Comparison of ENCODE assay signal across 9 mouse cellular contexts in genomic region chr2:28415387-28416024, GRCm38 (mm10). TPM values are rescaled to one million over a fixed set of nuclear protein-coding genes. Genes with fewer than 3 reads are reported as not detected.
DNase-seq lines count a peak whose midpoint lies in the region; ATAC-seq and TF ChIP-seq lines count a peak whose summit lies in the region.
"Had no signal": no experiment of that assay in that cellular context is flagged by ENCODE, and none has a peak within 500 bp of the region (broad histone marks: within the 10 kb centered on the region; RNA-seq: fewer than 3 reads in every experiment).

No protein-coding gene starts in this region.

- H3K9ac ChIP-seq in forebrain, postnatal 0 days: peak overlapping the region; percentile 10; the same call in 1 of the 2 replicates
- H3K9ac ChIP-seq: midbrain, embryonic 12.5 days had no signal

- no peaks in the 10 kb centered on the region for H3K27me3 ChIP-seq in forebrain, postnatal 0 days (ENCODE audit: insufficient read depth, low read length)
- H3K27me3 ChIP-seq: midbrain, embryonic 12.5 days had no signal

- no peak for ATAC-seq in forebrain, postnatal 0 days
- peak; percentile 49; the same call in 1 of the 2 replicates for ATAC-seq in megakaryocyte-erythroid progenitor cell, adult 5-6 weeks (replicated peaks; ENCODE audit: low FRiP score, low TSS enrichment, poor library complexity, severe bottlenecking)
- ATAC-seq in monocyte, adult 5-6 weeks (replicated peaks; ENCODE audit: insufficient number of reproducible peaks, low FRiP score, low TSS enrichment, poor library complexity, severe bottlenecking): no peak
- no peak for ATAC-seq in inflammation-experienced regulatory T-cells, adult 6 months

- H3K27ac ChIP-seq in forebrain, postnatal 0 days (ENCODE audit: low read depth, low read length): no peak overlapping the region
- H3K27ac ChIP-seq: midbrain, embryonic 12.5 days had no signal

- H3K36me3 ChIP-seq in forebrain, postnatal 0 days (ENCODE audit: insufficient read depth): no peaks in the 10 kb centered on the region
- H3K36me3 ChIP-seq: midbrain, embryonic 12.5 days had no signal

- 27% methylated on average over 10 of the region's 10 CpGs for WGBS in forebrain, postnatal 0 days

- H3K4me2 ChIP-seq in forebrain, postnatal 0 days (ENCODE audit: low read depth): no peak overlapping the region
- H3K4me2 ChIP-seq: midbrain, embryonic 12.5 days had no signal

- DNase-seq in heart, adult 18-20 months: peak; percentile 52 to 65
- no peak for DNase-seq in heart, postnatal 25 days (ENCODE audit: low spot score)
- DNase-seq in adrenal gland, postnatal 14 days: peak; percentile 85
- peak; percentile 54 for DNase-seq in forebrain, postnatal 0 days
- peak; percentile 63 to 70 for DNase-seq in layer of hippocampus, adult 8-10 months (ENCODE audit: low spot score in 2 of 2)

- peaks cover 3% of the 10 kb centered on the region; the same call in 1 of the 2 replicates for H3K4me1 ChIP-seq in forebrain, postnatal 0 days (ENCODE audit: insufficient read depth)

- TF ChIP-seq CTCF in forebrain, postnatal 0 days (IDR thresholded peaks at IDR 0.05; ENCODE audit: low read depth): no peak

- no peak overlapping the region for H3K4me3 ChIP-seq in forebrain, postnatal 0 days (ENCODE audit: low read depth, low read length)
- H3K4me3 ChIP-seq: midbrain, embryonic 12.5 days had no signal

- intact Hi-C loops in heart, postnatal 25 days (cut with DNase I): loop anchor here (2.0 to 5.0 kb wide), 2 partner anchors 111 to 433 kb away; no protein-coding TSS in a partner anchor

- no peaks in the 10 kb centered on the region for H3K9me3 ChIP-seq in forebrain, postnatal 0 days (ENCODE audit: low read length)
- H3K9me3 ChIP-seq: midbrain, embryonic 12.5 days had no signal

RNA-seq across cellular contexts. Expression of gene Ppp1r26, which starts 31.1 kb away (rescaled TPM):
- total RNA-seq in heart, adult 18-20 months (2021): 1 to 10 TPM; 4.4 to 4.8 TPM
- 1 to 10 TPM; 4.2 to 4.6 TPM for total RNA-seq in heart, postnatal 25 days (2021)
- total RNA-seq in adrenal gland, postnatal 14 days (2021): 5.4 and 5.9 TPM in 2 replicates
- total RNA-seq in forebrain, postnatal 0 days (2014; rRNA removed): 35.6 and 60.8 TPM in 2 replicates
- 5.0 and 11.7 TPM in 2 replicates for polyA plus RNA-seq in forebrain, postnatal 0 days (2015; fragmentation: Nextera tagmentation; extraction: Ambion mirVana)
- 10 to 100 TPM; 16.8 to 19.9 (median 19.1) TPM for total RNA-seq in layer of hippocampus, adult 8-10 months (2022)
- 0.39 and 0.74 TPM in 2 replicates for total RNA-seq in megakaryocyte-erythroid progenitor cell, adult 5-6 weeks (2014; fragmentation: Nextera tagmentation)
- total RNA-seq in megakaryocyte-erythroid progenitor cell, adult 5-6 weeks (2017): 1.1 and 1.5 TPM in 2 replicates
- total RNA-seq in monocyte, adult 5-6 weeks (2017): 0.10 TPM in 1 of 3 replicates, not detected in the others
- polyA plus RNA-seq in inflammation-experienced regulatory T-cells, adult 6 months (2017; shearing (Covaris generic)): not detected

RNA-seq across cellular contexts. Expression of gene 1700007K13Rik, which starts 50.6 kb away (rescaled TPM):
- total RNA-seq in heart, adult 18-20 months (2021): under 1 TPM in 1 of 2 experiments, not detected in 1; 0.82 TPM
- total RNA-seq in heart, postnatal 25 days (2021): not detected
- 0.93 TPM in 1 of 2 replicates, not detected in the other for total RNA-seq in adrenal gland, postnatal 14 days (2021)
- 5.2 and 5.4 TPM in 2 replicates for total RNA-seq in forebrain, postnatal 0 days (2014; rRNA removed)
- polyA plus RNA-seq in forebrain, postnatal 0 days (2015; fragmentation: Nextera tagmentation; extraction: Ambion mirVana): 5.2 and 8.5 TPM in 2 replicates
- total RNA-seq in layer of hippocampus, adult 8-10 months (2022): 1 to 10 TPM; 3.5 to 7.4 (median 4.8) TPM
- total RNA-seq in megakaryocyte-erythroid progenitor cell, adult 5-6 weeks (2014; fragmentation: Nextera tagmentation): not detected in 2 replicates
- total RNA-seq in megakaryocyte-erythroid progenitor cell, adult 5-6 weeks (2017): not detected in 2 replicates
- not detected in 3 replicates for total RNA-seq in monocyte, adult 5-6 weeks (2017)
- under 1 TPM in 1 of 3 experiments, not detected in 2; 0.52 TPM for polyA plus RNA-seq in inflammation-experienced regulatory T-cells, adult 6 months (2017; shearing (Covaris generic))

RNA-seq across cellular contexts. Expression of gene Mrps2, which starts 52.4 kb away (rescaled TPM):
- total RNA-seq in heart, adult 18-20 months (2021): 10 to 100 TPM; 42.6 to 43.7 TPM
- 10 to 100 TPM; 43.0 to 43.9 TPM for total RNA-seq in heart, postnatal 25 days (2021)
- total RNA-seq in adrenal gland, postnatal 14 days (2021): 70.8 and 73.7 TPM in 2 replicates
- 25.4 and 33.4 TPM in 2 replicates for total RNA-seq in forebrain, postnatal 0 days (2014; rRNA removed)
- 39.8 and 42.6 TPM in 2 replicates for polyA plus RNA-seq in forebrain, postnatal 0 days (2015; fragmentation: Nextera tagmentation; extraction: Ambion mirVana)
- 10 to 100 TPM; 36.4 to 40.2 (median 37.6) TPM for total RNA-seq in layer of hippocampus, adult 8-10 months (2022)
- 48.2 and 49.4 TPM in 2 replicates for total RNA-seq in megakaryocyte-erythroid progenitor cell, adult 5-6 weeks (2014; fragmentation: Nextera tagmentation)
- total RNA-seq in megakaryocyte-erythroid progenitor cell, adult 5-6 weeks (2017): 35.3 and 37.8 TPM in 2 replicates
- 6.6 to 12.3 TPM (median 7.7 TPM) in 3 replicates for total RNA-seq in monocyte, adult 5-6 weeks (2017)
- polyA plus RNA-seq in inflammation-experienced regulatory T-cells, adult 6 months (2017; shearing (Covaris generic)): 10 to 100 TPM; 17.7 to 22.1 (median 19.3) TPM
